Mouse (Mus musculus) heart, adult 2 months (tissue): ENCODE results near the gene Apoc4. TPM values are rescaled to one million over a fixed set of nuclear protein-coding genes. Genes with fewer than 3 reads are reported as not detected.

Experiments
- DNase-seq, 2 experiments: peaks; one replicate each; pipeline ENCODE4 v3.0.0; 2021
- H3K27ac ChIP-seq: fragments of 200-600 bp; 2 replicates; pipeline ENCODE4 v1.8.1; 2022
- H3K27me3 ChIP-seq: fragments of 200-500 bp; 2 replicates; pipeline ENCODE4 v1.6.1; 2012; ENCODE audit warnings: mild to moderate bottlenecking, low read length, inconsistent platforms, mixed read lengths; ENCODE audit not compliant: control insufficient read depth, insufficient read depth
- H3K36me3 ChIP-seq: fragments of 200-500 bp; 2 replicates; pipeline ENCODE4 v1.6.1; 2012; ENCODE audit warnings: low read length, inconsistent platforms; ENCODE audit not compliant: control insufficient read depth, insufficient read depth
- H3K4me1 ChIP-seq: fragments of 200-500 bp; 2 replicates; pipeline ENCODE4 v1.6.1; 2011; ENCODE audit warnings: low read length; ENCODE audit not compliant: control insufficient read depth, insufficient read depth
- H3K4me3 ChIP-seq: fragments of 200-600 bp; 2 replicates; pipeline ENCODE4 v1.8.1; 2022
- H3K79me2 ChIP-seq: fragments of 200-500 bp; replicated peaks from 2 replicates; pipeline ENCODE4 v1.6.1; 2012; ENCODE audit warnings: mild to moderate bottlenecking, inconsistent platforms, low read length, moderate library complexity, mixed read lengths; ENCODE audit not compliant: control insufficient read depth, insufficient read depth
- H3K9ac ChIP-seq: fragments of 200-500 bp; 2 replicates; pipeline ENCODE4 v1.6.1; 2012; ENCODE audit warnings: low read depth, mild to moderate bottlenecking, control low read depth, inconsistent platforms, low read length, mixed read lengths
- CTCF ChIP-seq: fragments of 200-600 bp; IDR thresholded peaks from 2 replicates; pipeline ENCODE4 v1.8.1; 2022; ENCODE audit warnings: antibody characterized with exemption, mild to moderate bottlenecking, moderate library complexity
- EP300 ChIP-seq: fragments of 200-500 bp; IDR thresholded peaks from 2 replicates; pipeline ENCODE4 v1.6.1; 2011; ENCODE audit warnings: low read depth, low read length, control low read depth; ENCODE audit not compliant: insufficient read depth
- POLR2A ChIP-seq: fragments of 200-500 bp; IDR thresholded peaks from 2 replicates; pipeline ENCODE4 v1.6.1; 2011; ENCODE audit warnings: mild to moderate bottlenecking, low read depth, low read length, control low read depth; ENCODE audit not compliant: insufficient read depth
- WGBS: fragments of 180-500 bp; shearing (Covaris S2); methylation state at CpG from one replicate; pipeline ENCODE4 v1.1.7; 2018; 5-methylcytosine and 5-hydroxymethylcytosine counted together
- intact Hi-C: fragments of 180-260 bp; cut with DNase I; formaldehyde crosslinking; loops from one replicate; pipeline ENCODE4 v1.15.1; 2025
- polyA plus RNA-seq: library from polyadenylated mRNA; depleted of rRNA; stranded (reverse); fragments of >200 nt; gene quantifications from 2 replicates; pipeline ENCODE4 v1.2.3, GENCODE M21; 2012
- total RNA-seq, 2 experiments: library from RNA; stranded (reverse); gene quantifications; 2 replicates each; pipeline ENCODE4 v1.2.3; 2021

The Apoc4 gene
- total and polyA plus RNA-seq, 3 experiments, result not detected

DNA sequence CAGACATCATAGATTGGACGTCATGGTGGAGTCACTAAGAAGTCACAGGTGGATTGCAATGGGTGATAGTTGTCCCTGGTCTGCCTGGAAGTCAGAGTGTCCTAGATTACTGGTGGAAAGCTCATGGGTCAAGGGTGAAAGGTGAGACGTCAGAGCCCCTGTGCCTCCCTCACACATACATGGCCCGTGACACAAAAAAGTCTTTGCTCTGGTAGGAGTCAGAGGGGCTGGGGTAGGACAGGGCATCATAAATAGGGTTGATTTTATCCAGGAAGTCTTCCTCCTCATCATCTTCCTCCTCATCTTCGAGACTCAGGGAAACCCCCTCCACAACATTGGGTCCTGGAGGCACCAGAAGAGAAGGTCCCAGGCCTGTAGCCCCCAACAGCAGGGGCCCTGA, 36.1 kb upstream of the Apoc4 start:
- WGBS, result 76% methylated on average over 4 of the region's 4 CpGs
- TF ChIP-seq POLR2A, result no peak
- no peak for TF ChIP-seq EP300
- no peak for TF ChIP-seq CTCF
- H3K79me2 ChIP-seq, result no peaks in the 10 kb centered on the region
- no peaks in the 10 kb centered on the region for H3K36me3 ChIP-seq
- H3K9ac ChIP-seq, result no peak overlapping the region
- no peak overlapping the region for H3K27ac ChIP-seq
- H3K27me3 ChIP-seq, result no peaks in the 10 kb centered on the region
- intact Hi-C loops, result no loop called here
- DNase-seq, result no peak
- H3K4me3 ChIP-seq, result no peak overlapping the region
- peaks cover 2% of the 10 kb centered on the region for H3K4me1 ChIP-seq

DNA sequence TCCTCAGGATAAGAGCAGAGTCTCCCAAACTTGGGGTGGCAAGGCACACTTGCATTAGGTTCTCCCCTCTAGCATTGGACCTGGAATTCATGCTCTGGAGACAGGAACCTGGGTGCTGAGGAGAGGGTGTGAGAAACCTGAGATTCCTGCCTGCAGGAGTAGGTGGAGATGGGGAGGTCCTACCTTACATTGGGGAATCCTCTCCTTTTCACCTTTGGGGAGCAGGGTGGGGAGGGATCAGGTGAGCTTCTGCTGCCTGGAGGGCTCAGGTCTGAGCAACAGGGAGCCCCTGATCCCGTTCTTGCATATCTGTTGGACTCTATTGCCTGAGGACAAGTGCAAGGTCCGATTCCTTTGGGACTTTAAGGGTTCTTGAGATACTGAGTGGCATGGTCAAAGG, 35.5 kb upstream of the Apoc4 start:
- Histone ChIP-seq H3K79me2 (no peaks in the 10 kb centered on the region), H3K27ac (no peak overlapping the region), H3K36me3 (no peaks in the 10 kb centered on the region), H3K27me3 (no peaks in the 10 kb centered on the region), H3K4me3 (no peak overlapping the region), H3K4me1 (peaks cover 2% of the 10 kb centered on the region), H3K9ac (no peak overlapping the region)
- WGBS, result 71% methylated on average over 2 of the region's 2 CpGs
- DNase-seq, result no peak
- intact Hi-C loops, result no loop called here
- TF ChIP-seq POLR2A (no peak), CTCF (no peak), EP300 (no peak)

DNA sequence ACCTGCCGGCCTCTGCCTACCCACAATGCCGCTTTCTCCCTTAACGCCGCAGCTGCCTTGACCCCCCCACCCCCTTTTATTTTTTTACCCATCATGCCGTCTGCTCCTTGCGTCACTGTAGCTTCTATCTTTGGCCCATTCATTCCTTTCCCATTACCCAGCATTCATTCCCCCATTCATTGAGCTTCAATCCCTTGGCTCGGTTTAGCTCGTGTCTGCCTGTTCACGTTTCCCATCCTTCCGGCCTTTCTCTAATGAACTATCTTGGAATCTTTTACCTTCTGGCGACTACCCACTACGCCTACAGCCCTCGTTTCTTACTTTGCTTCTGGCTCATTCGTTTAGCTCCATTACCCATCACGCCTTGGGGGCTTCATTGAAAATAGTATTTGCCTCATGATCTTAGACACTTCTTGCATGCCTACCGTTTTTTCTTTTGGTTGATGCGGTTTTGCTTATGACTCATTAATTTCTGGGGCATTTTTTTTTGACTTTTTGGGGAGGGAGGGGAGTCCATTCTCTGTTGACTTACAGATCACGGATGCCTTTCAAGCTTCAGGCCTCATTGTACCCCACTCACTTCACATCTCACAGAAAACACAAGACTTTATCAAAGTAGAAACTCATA, 34.9 kb upstream of the Apoc4 start:
- H3K36me3 ChIP-seq, result no peaks in the 10 kb centered on the region
- peak overlapping the region; percentile 7; the same call in 1 of the 2 replicates for H3K9ac ChIP-seq
- WGBS, result 4% methylated on average over 18 of the region's 18 CpGs

DNA sequence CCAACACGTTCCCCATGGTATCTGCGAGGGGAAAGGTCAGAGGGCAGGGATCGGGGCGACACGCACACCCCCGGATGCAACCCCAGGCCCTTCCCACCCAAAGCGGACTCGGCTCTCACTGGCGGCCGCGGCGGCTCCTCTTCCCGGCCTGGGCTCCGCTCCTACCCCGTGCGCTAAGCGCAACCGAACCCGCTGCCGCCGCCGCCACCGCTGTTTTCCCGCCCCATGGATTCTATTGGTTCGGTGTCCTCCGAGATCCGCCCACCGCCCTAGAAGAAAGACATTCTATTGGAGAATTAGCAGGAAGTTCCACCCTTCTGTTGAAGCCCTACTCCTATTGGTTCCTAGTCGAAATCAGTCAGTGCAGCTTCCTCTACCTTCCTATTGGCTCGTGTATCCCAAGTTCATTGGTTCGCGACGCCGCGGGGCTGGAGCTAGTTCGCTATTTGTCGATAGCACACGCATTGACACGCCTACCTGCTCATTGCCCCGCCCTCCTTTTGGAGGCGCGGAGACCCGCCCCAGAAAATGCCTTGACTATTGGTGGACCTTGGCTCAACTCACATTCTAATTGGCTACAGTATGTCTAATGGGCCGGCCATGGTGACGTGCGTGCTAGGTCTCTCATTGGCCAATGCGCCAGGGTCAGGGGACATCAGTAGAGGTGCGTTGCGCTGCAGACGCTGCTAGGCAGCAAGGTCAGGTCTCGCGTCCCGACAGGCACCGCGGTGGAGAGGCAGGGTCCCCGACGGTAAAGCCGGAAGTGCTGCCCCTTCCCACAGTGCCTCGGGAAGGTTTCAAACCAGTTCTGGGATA, 34.2 kb upstream of the Apoc4 start, which contains the start of gene Tomm40:
Tomm40 (minus strand) TSS at position 200 of the 816 bp plus-strand sequence.
- no peaks in the 10 kb centered on the region for H3K27me3 ChIP-seq
- peaks cover 2% of the 10 kb centered on the region for H3K4me1 ChIP-seq
- H3K9ac ChIP-seq, result peak within 1 kb of the TSS; percentile 83
- no peaks in the 10 kb centered on the region for H3K36me3 ChIP-seq
- under 1% methylated on average over 59 of the region's 59 CpGs for WGBS
- no peaks in the 10 kb centered on the region for H3K79me2 ChIP-seq
- peak within 1 kb of the TSS; percentile 82 for H3K4me3 ChIP-seq
- TF ChIP-seq EP300 (no peak), POLR2A (peak; percentile 71), CTCF (no peak)
- peak; percentile 96 to 99 for DNase-seq
- intact Hi-C loops, result loop anchor here (1.0 kb wide), 1 partner anchor 34 kb away; no protein-coding TSS in a partner anchor
- peak within 1 kb of the TSS; percentile 91 for H3K27ac ChIP-seq

More for the DNA sequence above, 34.9 kb upstream of the Apoc4 start:
- Histone ChIP-seq H3K4me3 (peak overlapping the region; percentile 64), H3K4me1 (peaks cover 2% of the 10 kb centered on the region), H3K79me2 (no peaks in the 10 kb centered on the region), H3K27ac (peak overlapping the region; percentile 91), H3K27me3 (no peaks in the 10 kb centered on the region)
- intact Hi-C loops, result no loop called here
- TF ChIP-seq EP300 (peak; percentile 29; the same call in 1 of the 2 replicates), CTCF (no peak), POLR2A (no peak)
- no peak for DNase-seq

DNA sequence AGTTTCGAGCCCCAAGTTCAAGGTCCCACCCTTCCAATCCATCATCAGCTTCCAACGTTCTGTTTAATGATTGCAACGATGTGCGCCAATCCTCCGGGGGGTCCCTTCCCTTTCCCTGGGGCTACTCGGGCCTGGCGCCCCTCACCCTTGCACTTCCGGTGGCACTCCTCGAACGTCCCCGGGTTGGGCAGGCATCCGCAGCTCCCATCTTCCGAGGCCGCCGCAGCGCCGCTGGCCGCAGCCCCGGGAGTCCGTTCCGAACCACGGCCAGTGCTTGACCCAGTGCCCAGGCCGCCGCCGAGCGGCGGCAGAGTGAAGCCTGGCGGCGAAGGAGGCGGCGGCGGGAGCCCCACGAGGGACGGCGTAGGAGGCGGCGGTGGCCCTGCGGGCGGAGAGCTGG, 33.6 kb upstream of the Apoc4 start:
- under 1% methylated on average over 39 of the region's 39 CpGs for WGBS
- no peaks in the 10 kb centered on the region for H3K27me3 ChIP-seq
- peaks cover 2% of the 10 kb centered on the region for H3K4me1 ChIP-seq
- H3K27ac ChIP-seq, result peak overlapping the region; percentile 84
- no peaks in the 10 kb centered on the region for H3K36me3 ChIP-seq
- no peak for DNase-seq
- no peaks in the 10 kb centered on the region for H3K79me2 ChIP-seq
- no peak for TF ChIP-seq EP300
- no peak for TF ChIP-seq CTCF
- no peak for TF ChIP-seq POLR2A
- peak overlapping the region; percentile 83 for H3K9ac ChIP-seq
- peak overlapping the region; percentile 82 for H3K4me3 ChIP-seq
- intact Hi-C loops, result loop anchor here (1.0 kb wide), 1 partner anchor 34 kb away; no protein-coding TSS in a partner anchor

DNA sequence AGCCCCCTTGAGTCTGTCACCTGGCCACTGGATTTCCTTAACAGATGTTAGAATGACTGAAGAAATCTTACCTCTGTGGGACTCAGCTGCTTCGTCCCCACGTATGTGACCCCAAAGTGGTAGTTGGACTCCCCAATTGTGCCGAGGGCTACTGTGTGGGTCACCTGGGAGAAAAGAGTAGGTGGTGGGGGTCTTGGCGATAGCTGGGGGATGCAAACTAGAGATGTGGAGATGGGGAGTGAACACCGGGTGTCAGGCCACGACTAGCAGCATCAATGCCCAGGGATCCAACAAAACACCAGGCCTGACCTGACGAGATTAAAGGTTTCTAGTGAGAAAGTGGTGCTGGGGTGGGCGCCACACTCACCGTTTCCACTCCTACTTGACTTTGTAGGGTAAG, 32.3 kb upstream of the Apoc4 start:
- TF ChIP-seq EP300 (no peak), CTCF (no peak), POLR2A (no peak)
- H3K79me2 ChIP-seq, result no peaks in the 10 kb centered on the region
- no peaks in the 10 kb centered on the region for H3K36me3 ChIP-seq
- H3K4me1 ChIP-seq, result peaks cover 2% of the 10 kb centered on the region
- WGBS, result 88% methylated on average over 9 of the region's 9 CpGs
- H3K27ac ChIP-seq, result no peak overlapping the region
- no peak overlapping the region for H3K9ac ChIP-seq
- no peaks in the 10 kb centered on the region for H3K27me3 ChIP-seq
- H3K4me3 ChIP-seq, result no peak overlapping the region
- intact Hi-C loops, result loop anchor here (1.0 kb wide), 1 partner anchor 44 kb away; no protein-coding TSS in a partner anchor
- no peak for DNase-seq
